Mouse (Mus musculus) G1E (cell line): Measurements from ENCODE around the gene Rab7b.

Experiments
- CTCF ChIP-seq: IDR thresholded peaks from 2 replicates; pipeline ENCODE4 v1.5.1; 2012; ENCODE audit warnings: low read depth, low read length, inconsistent platforms, mixed read lengths
- GATA1 ChIP-seq: IDR thresholded peaks from 2 replicates; pipeline ENCODE4 v1.6.1; 2012; ENCODE audit warnings: borderline replicate concordance, low read length, inconsistent platforms, mixed read lengths
- GATA2 ChIP-seq: IDR thresholded peaks from 2 replicates; pipeline ENCODE4 v1.6.1; 2012; ENCODE audit warnings: low read depth, low read length, inconsistent platforms, borderline replicate concordance
- POLR2AphosphoS5 ChIP-seq: IDR thresholded peaks from 2 replicates; pipeline ENCODE4 v1.6.1; 2012; ENCODE audit warnings: low read depth, low read length, inconsistent platforms; ENCODE audit not compliant: insufficient replicate concordance
- TAL1 ChIP-seq: conservative IDR thresholded peaks from 2 replicates; pipeline ENCODE4 v1.6.1; 2012; ENCODE audit warnings: low read depth, low read length, inconsistent platforms, mixed read lengths

DNA sequence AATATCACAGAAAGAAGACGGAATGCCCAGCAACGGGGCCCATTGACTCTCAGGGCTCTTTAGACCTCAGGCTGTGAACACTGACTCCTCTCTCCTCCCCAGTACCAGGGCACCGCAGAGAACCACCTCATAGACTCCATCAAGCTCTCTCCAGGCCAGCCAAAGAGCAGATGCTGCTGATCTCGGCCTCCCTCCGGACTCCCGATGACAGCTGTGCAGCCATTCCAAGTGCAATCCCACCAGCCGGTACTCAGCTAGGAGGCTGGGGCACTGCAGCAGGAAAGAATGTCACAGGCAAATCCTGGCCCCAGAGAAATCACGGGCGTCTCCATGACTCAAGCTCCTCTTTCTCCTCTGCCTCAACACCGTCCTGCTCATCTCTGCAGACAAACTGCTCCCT, 23.0 kb downstream of the Rab7b start:
- TF ChIP-seq CTCF = no peak
- TF ChIP-seq GATA1 = no peak
- no peak for TF ChIP-seq TAL1
- no peak for TF ChIP-seq POLR2AphosphoS5
- no peak for TF ChIP-seq GATA2
